Mouse (Mus musculus): Measurements from ENCODE around the gene Sstr2. TPM values are rescaled to one million over a fixed set of nuclear protein-coding genes. Genes with fewer than 3 reads are reported as not detected.

Sstr2 gene
- polyA plus RNA-seq, 1 experiment = 3.3 TPM

DNA sequence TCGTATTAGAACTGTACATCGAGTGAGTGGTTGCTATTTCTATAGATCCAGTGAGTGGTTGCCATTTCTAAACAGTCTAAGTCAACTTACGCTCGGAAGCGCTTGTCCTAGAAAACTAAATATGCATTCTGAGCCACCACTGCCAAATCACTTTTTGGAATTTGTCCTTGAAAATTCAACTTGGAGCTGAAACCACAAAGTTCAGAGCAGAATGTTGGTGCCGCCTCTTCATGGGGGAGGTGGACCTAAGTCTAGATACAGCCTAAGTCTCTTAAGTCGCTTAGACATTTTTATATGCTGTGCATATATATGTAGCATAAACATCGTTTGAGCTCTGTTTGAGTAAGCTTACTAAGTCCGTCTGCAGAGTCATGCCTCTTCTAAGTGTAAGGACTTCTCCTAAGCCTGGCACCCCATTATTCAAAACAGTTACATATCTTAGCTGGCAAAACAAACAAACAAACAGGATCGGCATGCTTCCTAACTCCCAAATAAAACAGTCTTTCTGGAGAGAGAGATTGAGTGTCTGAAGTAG lies 8.0 kb upstream of the Sstr2 start:
- TF ChIP-seq POLR2A (IDR thresholded peaks at IDR 0.05; ENCODE audit: borderline replicate concordance, insufficient read depth, low read length) (no peak), CTCF (IDR thresholded peaks at IDR 0.05; ENCODE audit: borderline replicate concordance, insufficient read depth, low read depth, low read length) (no peak)
- Histone ChIP-seq H3K4me3 (replicated peaks; ENCODE audit: insufficient read depth, low read depth, low read length) (no peak overlapping the region), H3K4me1 (ENCODE audit: control insufficient read depth, insufficient read depth, low read length) (no peaks in the 10 kb centered on the region), H3K27ac (ENCODE audit: insufficient read depth, low read length) (no peak overlapping the region), H3K27me3 (ENCODE audit: control insufficient read depth, insufficient read depth, low read length) (no peaks in the 10 kb centered on the region)
- WGBS = 90% methylated on average over 10 of the region's 10 CpGs
- DNase-seq = no peak

- Histone ChIP-seq H3K27ac (ENCODE audit: insufficient read depth, low read length) (no peak overlapping the region), H3K27me3 (ENCODE audit: control insufficient read depth, insufficient read depth, low read length) (no peaks in the 10 kb centered on the region), H3K4me1 (ENCODE audit: control insufficient read depth, insufficient read depth, low read length) (no peaks in the 10 kb centered on the region), H3K4me3 (replicated peaks; ENCODE audit: insufficient read depth, low read depth, low read length) (no peak overlapping the region)
- peak; percentile 25 to 41 for DNase-seq
- TF ChIP-seq POLR2A (IDR thresholded peaks at IDR 0.05; ENCODE audit: borderline replicate concordance, insufficient read depth, low read length) (no peak), CTCF (IDR thresholded peaks at IDR 0.05; ENCODE audit: borderline replicate concordance, insufficient read depth, low read depth, low read length) (peak; percentile 67)
- 25% methylated on average over 24 of the region's 24 CpGs for WGBS
These were observed 7.2 kb upstream of the Sstr2 start for GRCm38 (mm10) chr11:113611664-113612611.

DNA sequence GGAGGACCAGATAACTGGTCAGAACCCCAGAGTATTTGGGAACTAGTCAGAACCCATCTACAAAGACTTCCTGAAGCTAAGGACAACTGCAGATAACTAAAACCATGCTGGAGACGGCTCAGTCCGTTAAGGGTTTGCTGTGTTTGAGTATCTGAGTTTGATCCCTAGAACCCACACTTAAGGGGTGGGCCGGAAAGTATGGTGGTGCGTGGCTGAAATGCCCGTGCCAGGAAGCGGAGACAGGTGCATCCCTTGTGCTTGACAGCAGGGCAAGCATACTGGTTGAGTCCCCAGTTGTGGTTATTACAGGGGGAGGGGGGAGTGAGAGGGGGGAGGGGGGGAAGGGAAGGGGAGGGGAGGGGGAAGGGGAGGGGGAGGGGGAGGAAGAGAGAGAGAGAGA lies 4.7 kb upstream of the Sstr2 start:
- WGBS = 89% methylated on average over 6 of the region's 6 CpGs
- TF ChIP-seq CTCF (IDR thresholded peaks at IDR 0.05; ENCODE audit: borderline replicate concordance, insufficient read depth, low read depth, low read length) (no peak), POLR2A (IDR thresholded peaks at IDR 0.05; ENCODE audit: borderline replicate concordance, insufficient read depth, low read length) (no peak)
- Histone ChIP-seq H3K4me1 (ENCODE audit: control insufficient read depth, insufficient read depth, low read length) (peaks cover under 1% of the 10 kb centered on the region; the same call in 1 of the 2 replicates), H3K4me3 (replicated peaks; ENCODE audit: insufficient read depth, low read depth, low read length) (no peak overlapping the region), H3K27me3 (ENCODE audit: control insufficient read depth, insufficient read depth, low read length) (no peaks in the 10 kb centered on the region), H3K27ac (ENCODE audit: insufficient read depth, low read length) (no peak overlapping the region)
- no peak for DNase-seq

- no peak for TF ChIP-seq POLR2A (IDR thresholded peaks at IDR 0.05; ENCODE audit: borderline replicate concordance, insufficient read depth, low read length)
- peak; percentile 10; the same call in 1 of the 2 replicates for TF ChIP-seq CTCF (IDR thresholded peaks at IDR 0.05; ENCODE audit: borderline replicate concordance, insufficient read depth, low read depth, low read length)
- Histone ChIP-seq H3K27ac (ENCODE audit: insufficient read depth, low read length) (no peak overlapping the region), H3K4me3 (replicated peaks; ENCODE audit: insufficient read depth, low read depth, low read length) (no peak overlapping the region), H3K27me3 (ENCODE audit: control insufficient read depth, insufficient read depth, low read length) (no peaks in the 10 kb centered on the region), H3K4me1 (ENCODE audit: control insufficient read depth, insufficient read depth, low read length) (peaks cover 7% of the 10 kb centered on the region; the same call in 1 of the 2 replicates)
- DNase-seq = peak; percentile 48 to 50
- WGBS = 66% methylated on average over 14 of the region's 14 CpGs
These were observed 1.8 kb upstream of the Sstr2 start for GRCm38 (mm10) chr11:113617132-113617911.

- DNase-seq = no peak
- Histone ChIP-seq H3K27ac (ENCODE audit: insufficient read depth, low read length) (no peak overlapping the region), H3K4me1 (ENCODE audit: control insufficient read depth, insufficient read depth, low read length) (peaks cover 7% of the 10 kb centered on the region; the same call in 1 of the 2 replicates), H3K4me3 (replicated peaks; ENCODE audit: insufficient read depth, low read depth, low read length) (peak overlapping the region; percentile 55), H3K27me3 (ENCODE audit: control insufficient read depth, insufficient read depth, low read length) (no peaks in the 10 kb centered on the region)
- TF ChIP-seq CTCF (IDR thresholded peaks at IDR 0.05; ENCODE audit: borderline replicate concordance, insufficient read depth, low read depth, low read length) = no peak
- no peak for TF ChIP-seq POLR2A (IDR thresholded peaks at IDR 0.05; ENCODE audit: borderline replicate concordance, insufficient read depth, low read length)
- WGBS = 27% methylated on average over 4 of the region's 4 CpGs
These were observed 855 bp upstream of the Sstr2 start for GRCm38 (mm10) chr11:113618303-113618671.

DNA sequence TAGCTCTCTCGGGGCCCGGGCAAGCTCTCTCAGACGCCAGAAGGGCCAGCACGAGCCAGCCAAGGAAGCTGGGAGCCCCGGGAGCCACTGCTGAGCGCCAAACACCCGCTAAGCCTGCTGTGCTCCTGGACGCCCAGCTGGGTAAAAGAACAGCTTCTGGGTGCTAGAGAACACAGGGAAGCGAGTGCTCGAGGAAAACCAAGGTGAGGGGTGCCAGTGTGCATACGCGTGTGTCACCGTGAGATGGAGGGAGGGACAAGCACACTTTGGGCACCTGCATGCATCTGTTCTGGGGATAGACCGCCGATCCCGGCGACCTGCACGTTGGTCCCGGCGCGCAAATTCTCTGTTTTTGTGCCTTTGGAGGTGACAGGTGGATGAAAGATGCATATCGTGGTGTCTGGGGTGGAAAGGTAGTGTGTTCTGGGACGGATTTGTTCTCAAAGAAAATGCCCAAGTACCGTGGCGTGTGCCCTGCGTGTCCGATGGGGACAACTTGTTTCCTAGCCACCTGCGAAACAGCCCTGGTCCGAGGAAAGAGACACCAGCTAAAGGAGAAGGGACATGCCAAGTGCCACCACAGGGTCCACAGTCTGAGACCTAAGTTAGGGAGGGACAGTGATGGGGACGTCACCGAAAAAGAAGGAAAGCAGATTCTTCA lies 408 bp downstream of the Sstr2 start:
- WGBS = under 1% methylated on average over 31 of the region's 31 CpGs
- Histone ChIP-seq H3K27ac (ENCODE audit: insufficient read depth, low read length) (no peak overlapping the region), H3K4me3 (replicated peaks; ENCODE audit: insufficient read depth, low read depth, low read length) (peak overlapping the region; percentile 55), H3K27me3 (ENCODE audit: control insufficient read depth, insufficient read depth, low read length) (no peaks in the 10 kb centered on the region), H3K4me1 (ENCODE audit: control insufficient read depth, insufficient read depth, low read length) (peaks cover 7% of the 10 kb centered on the region; the same call in 1 of the 2 replicates)
- no peak for TF ChIP-seq POLR2A (IDR thresholded peaks at IDR 0.05; ENCODE audit: borderline replicate concordance, insufficient read depth, low read length)
- TF ChIP-seq CTCF (IDR thresholded peaks at IDR 0.05; ENCODE audit: borderline replicate concordance, insufficient read depth, low read depth, low read length) = no peak
- DNase-seq = no peak

DNA sequence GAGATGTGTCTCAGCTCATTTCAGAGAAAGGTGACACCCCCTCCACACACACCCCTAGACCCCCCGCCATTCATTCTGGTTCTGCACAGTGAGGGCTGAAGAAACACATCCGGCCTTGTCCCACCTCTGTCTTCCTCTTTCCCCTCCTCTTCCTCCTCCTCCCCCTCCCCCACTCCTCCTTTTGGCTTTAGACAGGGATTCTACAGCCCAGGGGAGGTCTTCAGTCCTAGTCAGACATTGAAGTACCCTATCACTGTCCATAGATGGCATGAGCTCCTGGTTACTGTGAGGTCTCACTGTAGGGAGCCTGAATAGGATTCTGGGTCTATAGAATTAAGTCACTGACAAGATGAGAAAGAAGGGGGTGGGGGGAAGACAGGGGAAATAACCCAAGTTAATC lies 1.9 kb downstream of the Sstr2 start:
- no peaks in the 10 kb centered on the region for H3K27me3 ChIP-seq (ENCODE audit: control insufficient read depth, insufficient read depth, low read length)
- H3K27ac ChIP-seq (ENCODE audit: insufficient read depth, low read length) = no peak overlapping the region
- TF ChIP-seq CTCF (IDR thresholded peaks at IDR 0.05; ENCODE audit: borderline replicate concordance, insufficient read depth, low read depth, low read length) = no peak
- WGBS = 60% methylated on average over 2 of the region's 2 CpGs
- no peak overlapping the region for H3K4me3 ChIP-seq (replicated peaks; ENCODE audit: insufficient read depth, low read depth, low read length)
- no peak for DNase-seq
- H3K4me1 ChIP-seq (ENCODE audit: control insufficient read depth, insufficient read depth, low read length) = peaks cover 7% of the 10 kb centered on the region; the same call in 1 of the 2 replicates
